Mouse (Mus musculus) embryonic facial prominence, embryonic 13.5 days (tissue): ENCODE results near the gene H1fnt. TPM values are rescaled to one million over a fixed set of nuclear protein-coding genes. Genes with fewer than 3 reads are reported as not detected.

Experiments used
- ATAC-seq: fragments of 200-750 bp; cut with Nextera tagmentation; 2 replicates; pipeline ENCODE4 v1.8.0; 2017; ENCODE audit warnings: low read depth; ENCODE audit not compliant: insufficient number of reproducible peaks, insufficient read depth, low FRiP score, low TSS enrichment
- H3K27ac ChIP-seq: fragments of 300-500 bp; sonication (generic); 2 replicates; pipeline ENCODE4 v1.5.1; 2015; ENCODE audit warnings: moderate library complexity, mild to moderate bottlenecking, inconsistent platforms
- H3K27me3 ChIP-seq: fragments of 300-500 bp; sonication (generic); 2 replicates; pipeline ENCODE4 v1.6.1; 2015; ENCODE audit warnings: mild to moderate bottlenecking, inconsistent platforms
- H3K36me3 ChIP-seq: fragments of 300-500 bp; sonication (generic); 2 replicates; pipeline ENCODE4 v1.6.1; 2015; ENCODE audit warnings: mild to moderate bottlenecking, inconsistent platforms
- H3K4me1 ChIP-seq: fragments of 300-500 bp; sonication (generic); 2 replicates; pipeline ENCODE4 v1.6.1; 2015; ENCODE audit warnings: inconsistent platforms
- H3K4me2 ChIP-seq: fragments of 300-500 bp; sonication (generic); 2 replicates; pipeline ENCODE4 v1.6.1; 2015; ENCODE audit warnings: moderate library complexity, mild to moderate bottlenecking, inconsistent platforms
- H3K4me3 ChIP-seq: fragments of 300-500 bp; sonication (generic); 2 replicates; pipeline ENCODE4 v1.5.1; 2015; ENCODE audit warnings: mild to moderate bottlenecking, inconsistent platforms
- H3K9ac ChIP-seq: fragments of 300-500 bp; sonication (generic); 2 replicates; pipeline ENCODE4 v1.6.1; 2015; ENCODE audit warnings: mild to moderate bottlenecking, inconsistent platforms
- H3K9me3 ChIP-seq: fragments of 300-500 bp; sonication (generic); 2 replicates; pipeline ENCODE4 v1.6.1; 2016; ENCODE audit warnings: inconsistent platforms
- WGBS: fragments of 180-500 bp; shearing (Covaris S2); methylation state at CpG from one replicate; pipeline ENCODE4 v1.1.7; 2015; ENCODE audit warnings: mixed read lengths; 5-methylcytosine and 5-hydroxymethylcytosine counted together
- polyA plus RNA-seq: library from polyadenylated mRNA; unstranded; fragments of >200 nt; fragmentation: Nextera tagmentation; extraction: Ambion mirVana; gene quantifications from 2 replicates; pipeline ENCODE4 v1.2.1, GENCODE M21; 2015

H1fnt gene
- polyA plus RNA-seq: not detected in 2 replicates

DNA sequence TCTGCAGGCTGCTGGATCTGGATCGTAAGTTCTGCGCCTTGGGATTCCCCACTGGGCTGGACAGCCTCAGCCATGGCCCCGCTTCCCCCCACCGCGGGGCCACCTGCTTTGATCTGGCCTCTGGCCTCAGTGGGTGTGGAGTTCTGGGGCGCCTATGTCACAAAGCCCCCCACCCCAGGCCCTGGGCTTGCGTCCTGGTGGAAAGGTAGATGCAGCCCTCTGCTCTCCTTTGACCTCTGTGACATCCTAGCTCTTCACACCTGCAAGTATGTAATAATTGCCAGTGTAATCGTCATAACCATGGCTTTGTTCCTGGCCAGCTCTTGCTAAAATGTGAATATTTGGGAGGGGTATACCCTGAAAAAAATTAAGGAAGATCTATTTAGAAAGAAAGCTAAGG, at the start of gene H1fnt:
H1fnt (minus strand) TSS at position 101 of the 400 bp plus-strand sequence.
- H3K36me3 ChIP-seq: no peaks in the 10 kb centered on the region
- no peak within 1 kb of the TSS for H3K27ac ChIP-seq
- no peaks in the 10 kb centered on the region for H3K9me3 ChIP-seq
- 86% methylated on average over 8 of the region's 8 CpGs for WGBS
- no peak within 1 kb of the TSS for H3K4me2 ChIP-seq
- H3K9ac ChIP-seq: no peak within 1 kb of the TSS
- no peak for ATAC-seq
- no peaks in the 10 kb centered on the region for H3K4me1 ChIP-seq
- no peak within 1 kb of the TSS for H3K4me3 ChIP-seq
- no peaks in the 10 kb centered on the region for H3K27me3 ChIP-seq

DNA sequence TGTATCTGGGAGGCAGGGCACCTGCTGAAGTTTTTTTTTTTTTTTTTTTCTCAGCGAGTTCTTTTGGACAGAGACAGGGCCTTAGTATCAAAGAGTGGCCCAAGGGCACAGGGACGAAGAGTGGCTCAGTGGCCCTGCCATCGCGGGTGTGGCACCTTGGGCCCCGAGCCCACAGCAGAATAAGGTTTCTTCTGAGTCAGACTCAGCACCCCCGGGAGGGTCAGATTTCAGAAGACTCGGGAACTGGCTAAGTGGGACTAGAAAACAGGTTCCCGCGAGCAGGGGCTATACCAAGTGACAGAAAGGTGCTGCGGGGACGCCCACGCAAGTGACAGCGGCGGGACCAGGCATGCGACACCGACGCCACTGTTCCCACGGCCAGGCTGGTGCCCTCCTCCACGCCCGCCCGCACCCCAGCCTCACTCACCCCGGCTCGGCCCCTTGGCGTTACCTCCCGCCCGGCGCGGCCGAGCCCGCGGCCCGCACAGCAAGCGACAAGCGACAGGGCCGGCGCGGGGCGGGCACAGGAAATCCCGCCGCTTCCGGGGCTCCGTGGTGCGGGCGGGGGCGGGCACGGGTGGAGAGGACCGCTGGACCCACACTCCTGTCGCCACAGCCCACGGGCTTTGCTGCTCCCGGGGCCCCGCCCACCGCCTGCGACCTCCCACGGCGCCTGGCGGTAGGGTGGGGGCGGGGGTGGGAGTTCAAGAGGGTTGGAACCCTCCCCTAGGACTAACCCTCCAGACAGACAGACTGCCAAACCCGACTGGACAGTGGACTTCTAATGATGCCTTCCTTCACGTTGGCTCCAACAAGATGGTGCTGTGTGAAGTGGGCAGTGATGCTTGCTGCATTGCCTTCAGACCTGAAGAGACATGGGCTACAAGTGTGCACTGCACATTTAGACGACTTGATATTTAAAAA, 38.8 kb upstream of the H1fnt start, which contains the start of gene Zfp641:
Zfp641 (minus strand) TSS at position 534 of the 924 bp plus-strand sequence.
- peaks cover 9% of the 10 kb centered on the region for H3K27me3 ChIP-seq
- no peaks in the 10 kb centered on the region for H3K4me1 ChIP-seq
- H3K9ac ChIP-seq: peak within 1 kb of the TSS; percentile 78
- no peaks in the 10 kb centered on the region for H3K36me3 ChIP-seq
- no peak for ATAC-seq
- no peak within 1 kb of the TSS for H3K27ac ChIP-seq
- peaks cover 5% of the 10 kb centered on the region; the same call in 1 of the 2 replicates for H3K9me3 ChIP-seq
- peak within 1 kb of the TSS; percentile 64 for H3K4me3 ChIP-seq
- WGBS: 1% methylated on average over 60 of the region's 60 CpGs
- peak within 1 kb of the TSS; percentile 98 for H3K4me2 ChIP-seq

DNA sequence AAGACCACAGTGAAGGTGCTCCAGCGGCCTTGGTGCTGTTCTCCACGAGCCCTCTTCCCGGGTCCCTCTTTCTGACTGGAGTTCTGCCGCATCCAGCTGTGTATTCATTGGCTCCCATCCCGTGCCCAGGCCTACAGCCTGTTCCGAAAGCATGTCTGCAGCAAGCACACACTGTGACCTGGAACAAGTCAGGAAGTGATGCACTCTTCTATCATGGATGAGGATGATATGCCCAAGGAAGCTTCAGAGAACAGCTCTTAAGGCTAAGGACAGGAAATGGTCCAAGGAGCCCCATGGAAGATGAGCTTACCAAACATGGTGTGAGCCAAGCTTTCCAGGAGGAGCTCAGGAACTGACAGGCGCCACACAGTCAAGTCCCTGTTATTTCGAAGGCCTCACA, 36.6 kb upstream of the H1fnt start:
- ATAC-seq: no peak
- Histone ChIP-seq H3K27me3 (peaks cover 9% of the 10 kb centered on the region), H3K4me1 (no peaks in the 10 kb centered on the region), H3K27ac (no peak overlapping the region), H3K36me3 (no peaks in the 10 kb centered on the region), H3K4me3 (no peak overlapping the region), H3K4me2 (no peak overlapping the region), H3K9me3 (no peaks in the 10 kb centered on the region), H3K9ac (no peak overlapping the region)
- WGBS: 86% methylated on average over 8 of the region's 8 CpGs

DNA sequence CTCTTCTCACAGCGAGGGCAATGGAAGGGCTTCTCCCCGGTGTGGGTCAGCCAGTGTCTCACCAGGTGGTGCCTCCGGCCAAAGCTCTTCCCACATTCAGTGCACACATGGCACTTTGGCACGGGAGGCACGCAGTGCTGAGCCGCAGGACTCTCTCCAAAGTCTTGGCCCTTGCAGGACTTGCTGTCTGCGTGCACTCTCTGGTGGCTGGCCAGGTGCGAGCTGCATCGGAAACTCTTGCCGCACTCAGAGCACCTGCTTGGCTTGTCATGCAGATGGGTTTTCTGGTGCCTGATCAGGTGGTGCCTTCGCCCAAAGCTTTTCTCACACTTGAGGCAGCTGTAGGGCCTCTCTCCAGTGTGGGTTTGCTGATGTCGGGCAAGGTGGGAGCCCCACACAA, 31.5 kb upstream of the H1fnt start:
- H3K4me2 ChIP-seq: no peak overlapping the region
- no peaks in the 10 kb centered on the region; the same call in 1 of the 2 replicates for H3K27me3 ChIP-seq
- no peak overlapping the region for H3K27ac ChIP-seq
- ATAC-seq: no peak
- no peaks in the 10 kb centered on the region for H3K9me3 ChIP-seq
- WGBS: 73% methylated on average over 12 of the region's 12 CpGs
- H3K9ac ChIP-seq: no peak overlapping the region
- H3K4me1 ChIP-seq: 0 out of 2 replicates have a peak, but pooled peaks cover 6% of the 10 kb centered on the region
- H3K36me3 ChIP-seq: no peaks in the 10 kb centered on the region
- no peak overlapping the region for H3K4me3 ChIP-seq

DNA sequence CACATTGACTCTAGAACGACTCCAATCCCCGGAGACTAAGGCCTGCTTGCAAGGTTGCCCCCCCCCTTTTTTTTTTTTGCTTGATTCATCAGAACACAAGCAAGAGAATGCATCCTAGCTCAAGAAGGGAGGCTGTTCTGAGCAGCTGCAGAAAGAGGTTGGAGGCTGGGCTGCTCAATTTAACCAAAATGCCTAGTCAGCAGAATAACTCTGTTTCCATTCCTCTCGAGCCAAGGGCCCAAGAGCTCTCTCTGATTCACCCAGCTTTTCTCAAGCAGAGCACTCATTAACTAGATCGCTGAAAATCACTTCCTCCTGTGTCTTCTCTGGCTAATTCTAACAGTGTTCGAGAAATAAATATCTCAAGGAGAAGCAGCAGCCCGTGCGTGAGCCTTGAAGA, 29.3 kb upstream of the H1fnt start:
- H3K27ac ChIP-seq: no peak overlapping the region
- no peak overlapping the region for H3K4me3 ChIP-seq
- no peaks in the 10 kb centered on the region for H3K36me3 ChIP-seq
- 62% methylated on average over 7 of the region's 7 CpGs for WGBS
- no peaks in the 10 kb centered on the region for H3K9me3 ChIP-seq
- H3K4me1 ChIP-seq: 0 out of 2 replicates have a peak, but pooled peaks cover 6% of the 10 kb centered on the region
- no peaks in the 10 kb centered on the region; the same call in 1 of the 2 replicates for H3K27me3 ChIP-seq
- no peak overlapping the region for H3K4me2 ChIP-seq
- no peak for ATAC-seq
- H3K9ac ChIP-seq: no peak overlapping the region

DNA sequence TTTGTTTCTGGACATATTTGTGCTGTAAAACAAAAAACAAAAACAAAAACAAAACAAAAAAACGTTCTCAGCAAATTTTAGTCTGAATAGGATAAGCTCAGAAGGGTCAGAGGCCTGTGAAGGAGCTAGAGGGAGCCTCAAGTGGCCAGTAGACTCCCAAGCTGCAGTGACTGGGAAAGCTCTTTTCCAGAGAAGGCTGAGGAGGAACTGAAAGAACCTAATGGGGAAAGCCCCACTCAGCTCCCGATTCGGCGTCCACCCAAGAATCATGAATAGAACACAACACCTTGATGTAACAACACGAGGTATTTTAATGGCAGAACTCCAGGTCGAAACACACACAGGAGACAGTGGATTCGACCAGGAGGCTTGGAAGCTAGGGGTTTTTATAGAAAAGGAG, 683 bp upstream of the H1fnt start:
- no peak for ATAC-seq
- Histone ChIP-seq H3K27me3 (no peaks in the 10 kb centered on the region), H3K4me2 (no peak overlapping the region), H3K9me3 (no peaks in the 10 kb centered on the region), H3K4me1 (no peaks in the 10 kb centered on the region), H3K36me3 (no peaks in the 10 kb centered on the region), H3K9ac (no peak overlapping the region), H3K27ac (no peak overlapping the region), H3K4me3 (no peak overlapping the region)
- 80% methylated on average over 7 of the region's 7 CpGs for WGBS

DNA sequence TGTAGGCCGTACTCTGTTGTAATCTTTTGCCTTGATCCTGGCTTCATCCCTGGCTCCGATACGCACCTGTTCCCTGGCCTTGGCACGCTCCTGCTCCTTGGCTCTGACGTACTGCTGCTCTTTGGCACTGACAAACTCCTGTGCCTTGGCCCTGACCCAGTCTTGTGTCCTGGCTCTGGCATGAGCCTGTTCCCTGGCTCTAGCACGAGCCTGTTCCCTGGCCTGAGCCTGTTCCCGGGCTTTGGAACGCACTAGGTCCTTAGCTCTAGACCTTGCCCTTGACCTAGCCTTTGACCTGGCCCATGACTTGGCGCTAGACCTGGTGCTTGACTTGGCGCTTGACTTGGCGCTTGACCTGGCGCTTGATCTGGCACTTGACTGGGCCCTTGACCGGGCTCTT, 822 bp downstream of the H1fnt start:
- H3K4me3 ChIP-seq: no peak overlapping the region
- WGBS: 95% methylated on average over 13 of the region's 13 CpGs
- no peaks in the 10 kb centered on the region for H3K27me3 ChIP-seq
- H3K9ac ChIP-seq: no peak overlapping the region
- H3K36me3 ChIP-seq: no peaks in the 10 kb centered on the region
- H3K27ac ChIP-seq: no peak overlapping the region
- ATAC-seq: no peak
- no peaks in the 10 kb centered on the region for H3K4me1 ChIP-seq
- no peak overlapping the region for H3K4me2 ChIP-seq
- no peaks in the 10 kb centered on the region for H3K9me3 ChIP-seq

DNA sequence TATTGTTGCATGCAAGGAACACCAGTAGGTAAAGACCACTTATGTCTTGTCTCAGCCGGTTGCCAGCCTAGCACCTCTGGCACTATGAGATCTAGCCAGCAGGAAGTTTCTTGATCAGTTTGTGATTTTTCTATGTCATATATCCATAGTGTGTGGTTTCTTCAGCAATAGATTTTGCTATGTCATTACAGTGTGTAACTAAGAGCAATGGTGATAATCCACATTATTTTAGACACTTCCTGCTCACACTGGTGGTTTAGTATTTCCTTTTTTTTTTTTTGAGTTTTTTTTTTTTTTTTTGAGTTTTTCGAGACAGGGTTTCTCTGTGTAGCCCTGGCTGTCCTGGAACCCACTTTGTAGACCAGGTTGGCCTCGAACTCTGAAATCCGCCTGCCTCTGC, 21.7 kb downstream of the H1fnt start:
- Histone ChIP-seq H3K27ac (no peak overlapping the region), H3K36me3 (no peaks in the 10 kb centered on the region), H3K27me3 (peaks cover 4% of the 10 kb centered on the region), H3K9ac (no peak overlapping the region), H3K9me3 (no peaks in the 10 kb centered on the region), H3K4me2 (no peak overlapping the region), H3K4me1 (no peaks in the 10 kb centered on the region), H3K4me3 (no peak overlapping the region)
- 87% methylated on average over 4 of the region's 4 CpGs for WGBS
- ATAC-seq: no peak

DNA sequence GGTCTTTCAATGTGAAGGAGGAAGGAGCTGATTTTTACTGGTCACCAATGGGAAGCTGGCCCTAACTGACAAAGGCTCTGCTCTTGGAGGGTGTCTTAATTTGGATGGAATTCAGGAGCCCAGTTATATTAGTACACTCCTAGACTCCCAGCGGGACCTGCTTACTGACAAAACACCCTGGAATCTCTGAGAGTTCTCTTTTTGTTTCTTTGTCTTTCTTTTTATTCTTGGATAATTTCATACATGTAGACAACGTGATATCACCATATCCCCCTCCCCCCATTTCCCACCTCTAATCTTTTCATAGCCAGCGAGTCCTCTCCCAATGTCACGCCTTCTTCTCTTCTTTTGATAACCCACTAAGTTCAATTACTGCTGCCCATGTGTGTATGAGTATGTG, 22.7 kb downstream of the H1fnt start, which contains the start of gene Olfr286:
Olfr286 (minus strand) TSS at position 101 of the 400 bp plus-strand sequence.
- no peak within 1 kb of the TSS for H3K4me3 ChIP-seq
- no peak within 1 kb of the TSS for H3K27ac ChIP-seq
- no peak within 1 kb of the TSS for H3K9ac ChIP-seq
- H3K4me1 ChIP-seq: no peaks in the 10 kb centered on the region
- H3K27me3 ChIP-seq: peaks cover 4% of the 10 kb centered on the region
- no peaks in the 10 kb centered on the region for H3K9me3 ChIP-seq
- H3K36me3 ChIP-seq: no peaks in the 10 kb centered on the region
- WGBS: 89% methylated on average over 4 of the region's 4 CpGs
- no peak for ATAC-seq
- H3K4me2 ChIP-seq: no peak within 1 kb of the TSS

DNA sequence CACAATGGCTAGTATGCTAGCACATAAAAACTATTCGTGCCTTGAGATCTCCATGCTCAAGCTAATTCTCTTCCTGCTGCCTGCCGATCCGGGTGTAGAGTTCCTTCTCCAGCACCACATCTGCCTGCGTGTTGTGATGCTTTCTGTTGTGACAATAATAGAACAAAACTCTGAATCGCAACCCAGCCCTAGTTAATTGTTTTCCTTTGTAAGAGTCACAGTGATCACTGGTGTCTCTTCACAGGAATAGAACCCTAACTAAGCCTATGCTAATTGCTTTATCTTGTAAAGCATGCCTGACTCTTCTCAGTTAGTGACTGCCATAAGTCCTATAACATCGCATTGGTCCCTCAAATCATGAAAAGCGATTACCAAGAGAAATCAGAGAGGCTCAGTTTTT, 31.0 kb downstream of the H1fnt start:
- Histone ChIP-seq H3K4me1 (no peaks in the 10 kb centered on the region), H3K9ac (no peak overlapping the region), H3K27ac (no peak overlapping the region), H3K4me3 (no peak overlapping the region), H3K4me2 (no peak overlapping the region), H3K36me3 (no peaks in the 10 kb centered on the region), H3K27me3 (no peaks in the 10 kb centered on the region), H3K9me3 (no peaks in the 10 kb centered on the region)
- WGBS: 70% methylated on average over 7 of the region's 7 CpGs
- ATAC-seq: no peak

DNA sequence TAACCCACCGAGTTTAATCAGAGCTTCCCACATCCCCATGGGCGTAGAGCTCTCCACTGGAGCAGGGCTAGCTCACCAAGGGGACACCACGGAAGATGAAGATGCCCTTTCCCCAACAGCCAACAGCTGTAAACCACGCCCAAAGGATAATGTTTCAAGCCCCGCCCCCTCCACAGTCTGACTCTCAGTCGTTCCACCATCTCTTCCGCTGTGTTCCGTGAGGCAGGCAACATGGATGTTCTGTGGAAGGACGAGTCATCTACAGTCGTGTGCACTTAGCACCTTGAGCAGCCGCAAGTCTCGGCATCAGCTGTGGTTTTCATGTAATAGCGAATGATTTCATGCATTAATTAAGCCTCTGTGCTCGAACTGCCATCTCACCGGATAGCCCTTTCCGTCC, 31.5 kb downstream of the H1fnt start:
- Histone ChIP-seq H3K27ac (no peak overlapping the region), H3K4me3 (no peak overlapping the region), H3K27me3 (no peaks in the 10 kb centered on the region), H3K4me1 (no peaks in the 10 kb centered on the region), H3K4me2 (no peak overlapping the region), H3K9me3 (no peaks in the 10 kb centered on the region), H3K9ac (no peak overlapping the region), H3K36me3 (no peaks in the 10 kb centered on the region)
- WGBS: 38% methylated on average over 16 of the region's 16 CpGs
- no peak for ATAC-seq

DNA sequence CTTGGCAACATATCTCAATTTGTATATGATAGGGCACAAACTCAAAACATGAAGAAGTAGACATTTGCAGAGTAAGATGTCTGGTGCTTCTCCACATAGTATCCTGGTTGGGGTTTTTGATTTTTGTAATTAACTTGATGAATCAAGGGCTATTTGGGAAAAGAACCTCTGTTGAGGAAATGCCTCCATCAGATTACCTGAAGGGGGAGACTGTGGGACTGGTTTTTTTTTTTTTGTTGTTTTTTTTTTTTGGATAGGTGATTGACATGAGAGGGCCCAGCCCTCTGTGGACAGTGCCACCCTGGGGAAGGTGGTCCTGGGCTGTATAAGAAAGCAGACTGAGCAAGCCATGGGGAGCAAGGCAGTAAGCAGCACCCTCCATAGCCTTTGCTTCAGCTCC, 34.7 kb downstream of the H1fnt start:
- no peaks in the 10 kb centered on the region for H3K36me3 ChIP-seq
- ATAC-seq: no peak
- no peak overlapping the region for H3K4me2 ChIP-seq
- no peak overlapping the region for H3K4me3 ChIP-seq
- no peaks in the 10 kb centered on the region for H3K27me3 ChIP-seq
- no peak overlapping the region for H3K9ac ChIP-seq
- H3K27ac ChIP-seq: no peak overlapping the region
- no peaks in the 10 kb centered on the region for H3K9me3 ChIP-seq
- no peaks in the 10 kb centered on the region for H3K4me1 ChIP-seq
